Mouse (Mus musculus) heart, postnatal 0 days (tissue): ENCODE measurements around the gene Yars. TPM values are rescaled to one million over a fixed set of nuclear protein-coding genes. Genes with fewer than 3 reads are reported as not detected.

Source experiments
- ATAC-seq: fragments of 200-750 bp; cut with Nextera tagmentation; 2 replicates; pipeline ENCODE4 v1.8.0; 2017; ENCODE audit warnings: low read depth, moderate number of reproducible peaks, moderate library complexity; ENCODE audit not compliant: insufficient read depth
- DNase-seq: peaks from one replicate; pipeline ENCODE4 v3.0.0-alpha.2; 2016; ENCODE audit warnings: low spot score
- H3K27ac ChIP-seq: fragments of 300-500 bp; sonication (generic); 2 replicates; pipeline ENCODE4 v1.5.1; 2014; ENCODE audit warnings: low read depth, mild to moderate bottlenecking
- H3K27me3 ChIP-seq: fragments of 300-500 bp; sonication (generic); 2 replicates; pipeline ENCODE4 v1.6.1; 2014; ENCODE audit warnings: low read length, mixed read lengths; ENCODE audit not compliant: control insufficient read depth, insufficient read depth
- H3K36me3 ChIP-seq: fragments of 300-500 bp; sonication (generic); replicated peaks from 2 replicates; pipeline ENCODE4 v1.6.1; 2014; ENCODE audit warnings: low read length, mixed read lengths; ENCODE audit not compliant: control insufficient read depth, insufficient read depth
- H3K4me1 ChIP-seq: fragments of 300-500 bp; sonication (generic); 2 replicates; pipeline ENCODE4 v1.6.1; 2014; ENCODE audit warnings: antibody characterized with exemption; ENCODE audit not compliant: control insufficient read depth, insufficient read depth
- H3K4me2 ChIP-seq: fragments of 300-500 bp; sonication (generic); 2 replicates; pipeline ENCODE4 v1.6.1; 2014; ENCODE audit warnings: low read depth, mild to moderate bottlenecking, low read length, moderate library complexity
- H3K4me3 ChIP-seq: fragments of 300-500 bp; sonication (generic); 2 replicates; pipeline ENCODE4 v1.5.1; 2014; ENCODE audit warnings: low read depth, low read length
- H3K9ac ChIP-seq: fragments of 300-500 bp; sonication (generic); replicated peaks from 2 replicates; pipeline ENCODE4 v1.6.1; 2014; ENCODE audit warnings: low read depth, low read length, mixed read lengths
- H3K9me3 ChIP-seq: fragments of 300-500 bp; sonication (generic); replicated peaks from 2 replicates; pipeline ENCODE4 v1.6.1; 2016; ENCODE audit warnings: low read length; ENCODE audit not compliant: control insufficient read depth
- CTCF ChIP-seq: IDR thresholded peaks from 2 replicates; pipeline ENCODE4 v1.5.1; 2016; ENCODE audit warnings: antibody characterized with exemption, control low read depth, low read depth
- EP300 ChIP-seq: IDR thresholded peaks from 2 replicates; pipeline ENCODE4 v1.6.1; 2016; ENCODE audit warnings: antibody characterized with exemption, low read depth
- WGBS: fragments of 180-500 bp; shearing (Covaris S2); extraction: QIAGEN DNeasy Blood & Tissue Kit; methylation state at CpG from one replicate; pipeline ENCODE4 v1.1.7; 2014; 5-methylcytosine and 5-hydroxymethylcytosine counted together
- polyA plus RNA-seq: library from polyadenylated mRNA; unstranded; fragments of >200 nt; fragmentation: Nextera tagmentation; extraction: Ambion mirVana; gene quantifications from 2 replicates; pipeline ENCODE4 v1.2.1, GENCODE M21; 2015
- total RNA-seq: library from RNA; depleted of rRNA; stranded (reverse); fragments of >200 nt; gene quantifications from 2 replicates; pipeline ENCODE4 v1.2.3, GENCODE M21; 2014; ENCODE audit warnings: low replicate concordance

Gene Yars
- total and polyA plus RNA-seq, 2 experiments from 2014 or later, result 24.7 to 31.5 TPM

- ATAC-seq, result no peak
- Histone ChIP-seq H3K27ac (peak overlapping the region; percentile 86), H3K4me3 (peak overlapping the region; percentile 98), H3K9me3 (no peaks in the 10 kb centered on the region), H3K27me3 (no peaks in the 10 kb centered on the region), H3K4me2 (peak overlapping the region; percentile 89), H3K36me3 (no peaks in the 10 kb centered on the region; the same call in 1 of the 2 replicates), H3K9ac (peak overlapping the region; percentile 72), H3K4me1 (peaks cover 17% of the 10 kb centered on the region)
- no peak for DNase-seq
- no peak for TF ChIP-seq EP300
- no peak for TF ChIP-seq CTCF
- WGBS, result 4% methylated on average over 12 of the region's 12 CpGs
Measured at GRCm38 (mm10) chr4:129190538-129190937, 978 bp downstream of the Yars start.

GRCm38 (mm10) chr4:129191691-129192090 is 2.1 kb downstream of the Yars start:
- H3K9ac ChIP-seq, result no peak overlapping the region
- peaks cover 17% of the 10 kb centered on the region for H3K4me1 ChIP-seq
- TF ChIP-seq EP300 (no peak), CTCF (no peak)
- DNase-seq (no peak), ATAC-seq (no peak)
- WGBS, result 63% methylated on average over 5 of the region's 5 CpGs
- peaks cover 8% of the 10 kb centered on the region; the same call in 1 of the 2 replicates for H3K36me3 ChIP-seq
- no peak overlapping the region for H3K4me2 ChIP-seq
- H3K27me3 ChIP-seq, result no peaks in the 10 kb centered on the region
- no peaks in the 10 kb centered on the region for H3K9me3 ChIP-seq
- no peak overlapping the region for H3K27ac ChIP-seq
- H3K4me3 ChIP-seq, result no peak overlapping the region

DNA sequence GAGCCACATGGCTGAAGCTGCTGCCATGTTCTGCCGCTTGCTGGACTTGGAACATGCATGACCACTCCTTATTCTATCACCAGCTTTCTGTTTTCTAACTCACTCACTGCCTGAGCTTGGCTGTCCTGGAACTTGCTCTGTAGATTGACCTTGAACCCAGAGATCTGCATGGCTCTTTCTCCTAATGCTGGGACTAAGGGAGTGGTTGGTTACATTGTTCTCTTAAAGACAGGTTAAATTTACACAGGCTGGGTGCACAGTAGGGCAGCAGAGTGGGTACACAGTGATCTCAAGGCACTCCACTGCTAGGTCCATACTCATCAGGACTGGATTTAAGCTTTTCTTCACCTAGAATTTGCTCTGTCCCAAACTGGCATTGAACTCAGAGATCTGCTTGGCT is 4.7 kb downstream of the Yars start:
- Histone ChIP-seq H3K9ac (no peak overlapping the region), H3K27ac (no peak overlapping the region), H3K27me3 (no peaks in the 10 kb centered on the region), H3K4me1 (peaks cover 10% of the 10 kb centered on the region), H3K4me3 (no peak overlapping the region), H3K36me3 (peaks cover 17% of the 10 kb centered on the region), H3K4me2 (no peak overlapping the region), H3K9me3 (no peaks in the 10 kb centered on the region)
- DNase-seq, result no peak
- no peak for ATAC-seq
- TF ChIP-seq EP300, result no peak
- TF ChIP-seq CTCF, result no peak
- 75% methylated on average over 1 of the region's 1 CpGs for WGBS

DNA sequence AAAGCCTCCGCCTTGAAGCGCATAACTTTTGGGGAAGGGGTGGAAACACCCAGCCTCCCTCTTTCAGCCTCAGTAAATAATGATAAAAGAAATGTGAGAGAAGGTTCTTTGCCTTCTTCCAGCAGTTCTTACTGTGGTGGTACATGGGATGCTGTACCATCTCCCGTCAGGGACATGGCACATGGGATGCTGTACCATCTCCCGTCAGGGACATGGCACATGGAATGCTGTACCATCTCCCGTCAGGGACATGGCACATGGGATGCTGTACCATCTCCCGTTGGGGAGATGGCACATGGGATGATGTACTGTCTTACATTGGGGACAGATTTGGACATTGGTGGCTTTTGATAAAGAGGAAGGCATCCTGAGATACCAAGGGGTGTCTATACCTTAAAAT is 8.0 kb downstream of the Yars start:
- H3K4me1 ChIP-seq, result no peaks in the 10 kb centered on the region
- H3K36me3 ChIP-seq, result peaks cover 42% of the 10 kb centered on the region
- H3K4me2 ChIP-seq, result no peak overlapping the region
- H3K9ac ChIP-seq, result no peak overlapping the region
- H3K9me3 ChIP-seq, result no peaks in the 10 kb centered on the region
- H3K27ac ChIP-seq, result no peak overlapping the region
- no peaks in the 10 kb centered on the region for H3K27me3 ChIP-seq
- no peak for TF ChIP-seq EP300
- TF ChIP-seq CTCF, result no peak
- DNase-seq, result no peak
- no peak for ATAC-seq
- 93% methylated on average over 6 of the region's 6 CpGs for WGBS
- H3K4me3 ChIP-seq, result no peak overlapping the region

DNA sequence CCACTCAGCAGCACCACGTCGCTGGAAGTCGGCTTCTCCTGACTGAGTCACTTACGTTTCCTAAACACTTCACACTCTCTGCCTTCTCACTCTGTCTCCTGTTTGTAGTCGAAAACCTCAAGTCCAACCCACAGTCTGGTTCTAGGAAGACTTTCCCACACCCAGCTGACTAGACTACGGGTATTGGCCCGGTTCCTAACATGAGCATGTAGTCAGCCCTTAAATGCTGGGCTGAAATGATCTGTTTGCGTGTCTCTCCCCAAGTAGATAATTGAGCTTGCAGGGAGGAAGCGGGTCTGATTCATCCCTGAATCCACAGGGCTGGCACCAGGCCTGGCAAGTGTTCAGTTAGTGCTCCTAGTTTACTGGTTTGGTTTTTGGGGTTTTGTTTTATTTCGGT is 15.1 kb downstream of the Yars start:
- H3K4me1 ChIP-seq, result no peaks in the 10 kb centered on the region
- H3K9ac ChIP-seq, result no peak overlapping the region
- H3K36me3 ChIP-seq, result peaks cover 77% of the 10 kb centered on the region
- H3K27ac ChIP-seq, result no peak overlapping the region
- no peak for TF ChIP-seq CTCF
- TF ChIP-seq EP300, result no peak
- 92% methylated on average over 10 of the region's 10 CpGs for WGBS
- H3K9me3 ChIP-seq, result no peaks in the 10 kb centered on the region
- DNase-seq, result no peak
- no peak overlapping the region for H3K4me2 ChIP-seq
- H3K4me3 ChIP-seq, result no peak overlapping the region
- H3K27me3 ChIP-seq, result no peaks in the 10 kb centered on the region
- no peak for ATAC-seq

- Histone ChIP-seq H3K4me3 (no peak overlapping the region), H3K36me3 (peaks cover 77% of the 10 kb centered on the region), H3K9me3 (no peaks in the 10 kb centered on the region), H3K4me2 (no peak overlapping the region), H3K4me1 (no peaks in the 10 kb centered on the region), H3K27ac (no peak overlapping the region), H3K27me3 (no peaks in the 10 kb centered on the region), H3K9ac (no peak overlapping the region)
- no peak for TF ChIP-seq CTCF
- no peak for TF ChIP-seq EP300
- DNase-seq, result no peak
- no peak for ATAC-seq
- 82% methylated on average over 8 of the region's 8 CpGs for WGBS
Measured at GRCm38 (mm10) chr4:129206792-129207191, 17.2 kb downstream of the Yars start.
